Mouse (Mus musculus) C2C12 (cell line): ENCODE data around the gene Nfix.

Experiments used
- CEBPB ChIP-seq: IDR thresholded peaks from one replicate; pipeline ENCODE4 v1.6.1; 2011; ENCODE audit warnings: low read depth, mild to moderate bottlenecking, control low read depth, moderate library complexity
- CTCF ChIP-seq: IDR thresholded peaks from one replicate; pipeline ENCODE4 v1.5.1; 2011; ENCODE audit not compliant: control insufficient read depth, insufficient read depth, insufficient read length
- MYOD1 ChIP-seq: IDR thresholded peaks from one replicate; pipeline ENCODE4 v1.6.1; 2011; ENCODE audit warnings: low read depth; ENCODE audit not compliant: control insufficient read depth, insufficient read length
- MYOG ChIP-seq: IDR thresholded peaks from one replicate; pipeline ENCODE4 v1.6.1; 2011; ENCODE audit not compliant: control insufficient read depth, insufficient read length; ENCODE audit errors: extremely low read depth
- USF1 ChIP-seq: IDR thresholded peaks from one replicate; pipeline ENCODE4 v1.6.1; 2011; ENCODE audit warnings: low read depth, mild to moderate bottlenecking, control low read depth, moderate library complexity

DNA sequence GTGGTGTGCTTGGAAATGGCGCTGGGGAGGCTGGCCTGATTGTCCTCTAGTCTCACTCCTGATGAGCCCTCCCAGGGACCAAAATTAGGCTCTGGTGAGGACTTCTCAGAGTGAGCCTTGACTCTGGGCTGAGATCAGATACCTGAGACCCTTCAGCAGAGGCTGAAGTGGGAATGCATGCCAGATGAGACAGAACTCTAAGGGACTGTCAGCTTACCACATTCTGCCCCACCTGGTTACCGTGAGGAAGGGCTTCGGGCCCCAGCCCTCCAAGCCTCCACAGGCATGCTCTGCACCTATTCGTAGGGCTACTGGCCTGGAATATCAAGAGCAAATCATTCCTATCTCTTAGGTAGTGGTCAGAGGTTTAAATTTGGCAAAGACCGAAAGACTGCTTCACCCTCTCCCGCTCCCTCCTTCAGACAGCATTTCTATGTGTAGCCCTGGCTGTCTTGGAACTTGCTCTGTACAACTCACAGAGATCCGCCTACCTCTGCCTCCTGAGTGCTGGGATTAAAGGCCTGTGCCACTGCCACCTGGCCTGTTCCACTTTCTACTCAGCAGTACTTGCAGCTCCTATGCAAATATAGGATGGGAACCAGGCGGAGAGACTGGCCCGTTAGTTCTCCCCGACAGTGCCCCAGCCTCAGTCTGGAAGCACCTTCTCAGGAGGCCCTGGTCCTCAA, 61.3 kb downstream of the Nfix start:
- TF ChIP-seq USF1 (no peak), CTCF (no peak), CEBPB (no peak), MYOG (no peak), MYOD1 (no peak)
